Mouse (Mus musculus) bone marrow, adult 2 months (tissue): ENCODE results near the gene Os9. TPM values are rescaled to one million over a fixed set of nuclear protein-coding genes. Genes with fewer than 3 reads are reported as not detected.
A peak's percentile ranks its signal among the peaks of the same experiment; 100 is the strongest.

Experiments
- H3K27ac ChIP-seq: fragments of 200-500 bp; 2 replicates; pipeline ENCODE4 v1.5.1; 2012; ENCODE audit warnings: low read depth, mild to moderate bottlenecking, control low read depth, inconsistent platforms, low read length; ENCODE audit not compliant: control insufficient read depth, poor library complexity, insufficient read depth
- H3K4me1 ChIP-seq: fragments of 200-500 bp; 2 replicates; pipeline ENCODE4 v1.6.1; 2011; ENCODE audit warnings: low read length; ENCODE audit not compliant: control insufficient read depth, insufficient read depth
- H3K4me3 ChIP-seq: fragments of 200-500 bp; replicated peaks from 2 replicates; pipeline ENCODE3; 2011; ENCODE audit warnings: mild to moderate bottlenecking, low read depth, low read length, control low read depth; ENCODE audit not compliant: control insufficient read depth
- CTCF ChIP-seq: fragments of 200-500 bp; IDR thresholded peaks from 2 replicates; pipeline ENCODE4 v1.5.1; 2011; ENCODE audit warnings: low read length, control low read depth; ENCODE audit not compliant: control insufficient read depth, insufficient read depth
- POLR2A ChIP-seq: fragments of 200-500 bp; IDR thresholded peaks from 2 replicates; pipeline ENCODE4 v1.6.1; 2011; ENCODE audit warnings: low read depth, mild to moderate bottlenecking, control low read depth, low read length, borderline replicate concordance; ENCODE audit not compliant: control insufficient read depth
- WGBS: fragments of 180-500 bp; shearing (Covaris S2); methylation state at CpG from one replicate; pipeline ENCODE4 v1.1.7; 2018; 5-methylcytosine and 5-hydroxymethylcytosine counted together
- polyA plus RNA-seq: library from polyadenylated mRNA; stranded (reverse); fragments of >200 nt; gene quantifications from 2 replicates; pipeline ENCODE4 v1.2.4, GENCODE M21; 2011; ENCODE audit warnings: low replicate concordance; ENCODE audit not compliant: missing spikeins, insufficient read depth, insufficient read length

Os9 gene
- polyA plus RNA-seq, 1 experiment: 69.0 TPM

DNA sequence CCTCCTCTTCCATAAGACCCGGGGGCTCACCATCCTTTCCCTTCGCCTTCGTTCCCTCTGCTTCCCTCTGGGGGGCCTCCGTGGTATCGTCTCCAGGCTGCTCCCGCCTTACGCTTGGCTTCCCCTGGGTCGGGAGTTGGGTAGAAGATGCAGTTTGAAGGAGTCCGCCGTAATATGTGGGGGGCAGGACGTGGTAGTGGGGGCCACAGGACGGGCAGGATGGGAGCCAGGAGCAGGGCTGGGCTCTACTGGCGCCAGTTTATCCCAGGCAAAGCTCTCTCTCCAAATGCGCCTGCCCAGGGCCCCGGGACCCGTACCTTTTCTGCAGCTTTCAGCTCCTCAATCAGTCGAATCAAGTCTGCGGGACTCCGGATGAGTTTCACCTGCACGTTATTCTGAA, 22.4 kb downstream of the Os9 start:
- H3K4me1 ChIP-seq: peaks cover 4% of the 10 kb centered on the region; the same call in 1 of the 2 replicates
- WGBS: 88% methylated on average over 20 of the region's 20 CpGs
- TF ChIP-seq POLR2A (no peak), CTCF (no peak)
- H3K27ac ChIP-seq: no peak overlapping the region
- H3K4me3 ChIP-seq: no peak overlapping the region

DNA sequence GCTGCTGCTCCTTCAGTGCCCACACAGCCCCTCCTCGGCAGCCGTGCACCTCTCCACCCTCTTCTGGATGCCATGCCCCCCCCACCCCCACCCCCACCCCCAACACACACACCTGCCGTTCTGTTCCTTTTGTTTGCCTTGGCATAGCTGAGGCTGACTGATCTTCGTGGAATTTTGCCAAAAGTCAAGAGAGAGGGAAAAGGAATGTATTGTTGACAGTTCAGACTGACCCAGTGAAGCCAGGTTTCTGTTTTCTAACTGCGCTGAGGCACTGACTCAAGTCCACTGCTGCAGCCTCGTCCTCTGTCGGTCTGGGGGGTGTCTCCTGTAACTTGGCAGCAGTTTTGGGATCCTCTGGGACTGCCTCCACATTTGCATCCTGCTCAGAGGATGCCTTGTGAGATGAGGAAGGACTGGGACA, 26.5 kb downstream of the Os9 start:
- Histone ChIP-seq H3K4me3 (no peak overlapping the region), H3K27ac (no peak overlapping the region), H3K4me1 (no peaks in the 10 kb centered on the region)
- 49% methylated on average over 7 of the region's 7 CpGs for WGBS
- TF ChIP-seq POLR2A (no peak), CTCF (no peak)

GRCm38 (mm10) chr10:127092742-127093141, 28.2 kb downstream of the Os9 start:
- Histone ChIP-seq H3K4me3 (no peak overlapping the region), H3K4me1 (no peaks in the 10 kb centered on the region), H3K27ac (no peak overlapping the region)
- WGBS: 29% methylated on average over 4 of the region's 4 CpGs
- no peak for TF ChIP-seq POLR2A
- no peak for TF ChIP-seq CTCF

DNA sequence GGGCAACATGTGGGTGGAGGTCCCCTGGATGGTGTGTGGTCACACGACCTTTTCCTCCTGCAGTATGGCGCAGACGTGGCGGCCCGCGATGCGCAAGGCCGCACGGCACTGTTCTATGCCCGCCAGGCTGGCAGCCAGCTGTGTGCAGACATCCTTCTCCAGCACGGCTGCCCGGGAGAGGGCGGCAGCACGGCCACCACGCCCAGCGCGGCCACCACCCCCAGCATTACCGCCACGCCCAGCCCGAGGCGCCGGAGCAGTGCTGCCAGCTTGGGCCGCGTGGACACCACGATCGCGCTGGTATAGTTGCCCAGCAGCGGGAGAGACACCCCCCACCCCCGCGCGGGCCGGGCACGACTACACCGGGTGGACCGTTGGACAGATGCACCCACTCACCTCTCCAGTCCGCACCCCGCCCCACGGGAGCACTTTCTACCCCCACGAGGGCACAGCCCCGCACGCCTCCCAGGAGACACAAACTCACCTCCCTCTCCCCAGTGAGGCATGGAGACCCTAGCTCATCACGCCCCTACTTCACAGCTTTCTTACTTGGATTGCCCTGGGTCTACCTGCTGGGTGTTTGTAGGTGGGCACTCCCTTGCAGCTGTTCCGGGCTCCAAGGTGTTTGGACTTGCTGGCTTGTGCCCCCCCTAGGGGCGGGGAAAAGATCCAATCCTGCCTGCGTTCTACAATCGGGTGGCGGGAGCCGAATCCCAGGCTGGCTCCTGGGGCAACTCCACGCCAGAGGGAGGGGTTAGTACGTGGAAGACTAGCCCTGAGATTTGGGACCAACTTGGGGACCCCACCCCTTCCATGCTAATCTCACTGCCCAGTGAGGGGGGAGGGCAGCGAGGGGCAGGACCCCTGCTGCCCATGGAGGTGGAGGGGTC, 29.2 kb downstream of the Os9 start:
- H3K4me3 ChIP-seq: no peak overlapping the region
- WGBS: 90% methylated on average over 51 of the region's 51 CpGs

DNA sequence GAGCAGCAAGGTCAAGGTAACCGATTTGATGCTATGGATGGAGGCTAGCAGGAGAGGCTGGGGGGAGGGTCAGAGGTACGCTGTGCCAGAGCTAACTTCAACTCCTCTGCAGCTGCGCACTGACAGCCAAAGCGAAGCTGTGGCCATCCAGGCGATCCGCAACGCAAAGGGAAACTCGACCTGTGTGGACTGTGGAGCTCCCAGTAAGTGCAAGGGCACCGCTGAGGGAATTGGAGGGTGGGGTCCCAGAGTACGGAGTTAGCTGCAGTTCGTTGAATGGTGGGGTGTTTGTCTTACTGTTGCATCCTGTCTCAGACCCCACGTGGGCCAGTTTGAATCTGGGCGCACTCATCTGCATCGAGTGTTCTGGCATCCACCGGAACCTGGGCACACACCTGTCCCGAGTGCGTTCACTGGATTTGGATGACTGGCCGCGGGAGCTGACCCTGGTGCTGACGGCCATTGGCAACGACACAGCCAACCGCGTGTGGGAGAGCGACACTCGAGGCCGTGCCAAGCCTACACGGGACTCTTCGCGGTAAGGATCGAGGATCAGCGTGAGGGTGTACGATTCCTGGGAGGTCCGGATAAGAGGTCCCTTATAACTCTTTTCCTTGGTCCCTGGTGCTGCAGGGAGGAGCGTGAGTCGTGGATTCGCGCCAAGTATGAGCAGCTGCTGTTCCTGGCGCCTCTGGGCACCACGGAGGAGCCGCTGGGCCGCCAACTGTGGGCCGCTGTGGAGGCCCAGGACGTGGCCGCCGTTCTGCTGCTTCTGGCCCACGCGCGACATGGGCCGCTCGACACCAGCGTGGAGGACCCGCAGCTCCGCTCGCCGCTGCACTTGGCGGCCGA, 30.1 kb downstream of the Os9 start:
- no peak overlapping the region for H3K27ac ChIP-seq
- no peaks in the 10 kb centered on the region for H3K4me1 ChIP-seq
- 90% methylated on average over 57 of the region's 57 CpGs for WGBS
- no peak overlapping the region for H3K4me3 ChIP-seq
- 0 out of 2 replicates have a peak, but pooled peaks have one; percentile 4 for TF ChIP-seq POLR2A
- no peak for TF ChIP-seq CTCF

More for the DNA sequence above, 29.2 kb downstream of the Os9 start:
- no peaks in the 10 kb centered on the region for H3K4me1 ChIP-seq
- TF ChIP-seq CTCF: no peak
- no peak for TF ChIP-seq POLR2A
- no peak overlapping the region for H3K27ac ChIP-seq

DNA sequence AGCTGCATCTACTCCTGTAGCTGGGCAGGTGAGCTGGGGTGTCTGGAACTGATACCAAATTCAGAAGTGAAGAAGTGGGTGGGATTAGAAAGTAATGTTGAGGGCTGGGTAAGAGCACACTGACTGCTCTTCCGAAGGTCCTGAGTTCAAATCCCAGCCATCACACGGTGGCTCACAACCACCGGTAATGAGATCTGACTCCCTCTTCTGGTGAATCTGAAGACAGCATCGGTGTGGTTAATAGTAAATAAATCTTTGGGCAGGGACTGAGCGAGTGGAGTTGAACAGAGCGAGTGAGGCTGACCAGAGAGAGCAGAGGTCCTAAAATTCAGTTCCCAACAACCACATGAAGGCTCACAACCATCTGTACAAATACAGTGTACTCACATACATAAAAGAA, 35.3 kb downstream of the Os9 start:
- WGBS: 84% methylated on average over 6 of the region's 6 CpGs
- no peak for TF ChIP-seq CTCF
- TF ChIP-seq POLR2A: no peak
- no peak overlapping the region for H3K27ac ChIP-seq
- H3K4me1 ChIP-seq: no peaks in the 10 kb centered on the region
- H3K4me3 ChIP-seq: no peak overlapping the region

DNA sequence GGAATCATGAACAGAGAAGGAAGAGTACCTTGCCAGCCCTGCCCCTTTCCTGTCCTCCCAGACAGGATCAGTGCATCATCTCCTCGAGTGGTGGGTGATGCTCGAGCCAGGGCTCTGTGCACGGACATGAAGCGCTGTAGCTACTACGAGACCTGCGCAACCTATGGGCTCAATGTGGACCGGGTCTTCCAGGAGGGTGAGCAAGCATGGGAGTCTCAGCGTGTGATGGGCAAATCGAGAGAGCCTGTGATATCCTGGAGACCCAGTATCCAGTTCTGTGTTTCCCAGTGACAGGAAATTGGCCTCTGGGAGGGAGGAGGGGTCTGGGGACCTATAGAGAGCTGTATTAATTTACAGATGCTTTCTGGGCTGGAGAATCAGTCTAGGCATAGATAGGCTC, 35.9 kb downstream of the Os9 start:
- TF ChIP-seq POLR2A (no peak), CTCF (no peak)
- Histone ChIP-seq H3K4me1 (no peaks in the 10 kb centered on the region), H3K4me3 (no peak overlapping the region), H3K27ac (no peak overlapping the region)
- 91% methylated on average over 9 of the region's 9 CpGs for WGBS

DNA sequence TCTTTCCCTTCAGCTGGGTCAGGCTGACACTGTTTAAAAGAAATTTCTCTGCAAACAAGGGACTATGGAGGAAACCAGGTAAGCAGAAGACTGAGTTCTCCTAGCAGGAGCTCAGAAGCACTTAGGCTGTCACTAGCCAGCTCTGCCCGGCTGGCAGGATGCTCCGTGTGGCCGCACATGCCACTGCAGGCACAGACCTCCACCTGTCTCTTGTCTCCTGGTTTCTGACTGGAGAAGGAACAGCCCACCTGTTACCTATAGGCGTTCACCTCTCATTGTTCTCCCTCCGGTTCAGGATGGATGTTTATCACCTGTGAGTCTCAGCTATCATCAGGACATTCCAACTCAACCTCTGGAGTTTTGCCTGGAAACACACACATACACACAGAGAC, 37.0 kb downstream of the Os9 start:
- 87% methylated on average over 5 of the region's 5 CpGs for WGBS
- TF ChIP-seq POLR2A (no peak), CTCF (no peak)
- Histone ChIP-seq H3K4me1 (no peaks in the 10 kb centered on the region), H3K27ac (no peak overlapping the region), H3K4me3 (no peak overlapping the region)
